Mouse (Mus musculus) megakaryocyte, embryonic 14.5 days (primary cell): ENCODE data around the gene Slc7a14.

Experiments
- FLI1 ChIP-seq: IDR thresholded peaks from 2 replicates; pipeline ENCODE4 v1.6.1; 2012; ENCODE audit warnings: low read length, inconsistent platforms, mixed read lengths
- GATA1 ChIP-seq: IDR thresholded peaks from 3 replicates; pipeline ENCODE4 v1.6.1; 2012; ENCODE audit warnings: mixed read lengths, low read length, inconsistent platforms, borderline replicate concordance

DNA sequence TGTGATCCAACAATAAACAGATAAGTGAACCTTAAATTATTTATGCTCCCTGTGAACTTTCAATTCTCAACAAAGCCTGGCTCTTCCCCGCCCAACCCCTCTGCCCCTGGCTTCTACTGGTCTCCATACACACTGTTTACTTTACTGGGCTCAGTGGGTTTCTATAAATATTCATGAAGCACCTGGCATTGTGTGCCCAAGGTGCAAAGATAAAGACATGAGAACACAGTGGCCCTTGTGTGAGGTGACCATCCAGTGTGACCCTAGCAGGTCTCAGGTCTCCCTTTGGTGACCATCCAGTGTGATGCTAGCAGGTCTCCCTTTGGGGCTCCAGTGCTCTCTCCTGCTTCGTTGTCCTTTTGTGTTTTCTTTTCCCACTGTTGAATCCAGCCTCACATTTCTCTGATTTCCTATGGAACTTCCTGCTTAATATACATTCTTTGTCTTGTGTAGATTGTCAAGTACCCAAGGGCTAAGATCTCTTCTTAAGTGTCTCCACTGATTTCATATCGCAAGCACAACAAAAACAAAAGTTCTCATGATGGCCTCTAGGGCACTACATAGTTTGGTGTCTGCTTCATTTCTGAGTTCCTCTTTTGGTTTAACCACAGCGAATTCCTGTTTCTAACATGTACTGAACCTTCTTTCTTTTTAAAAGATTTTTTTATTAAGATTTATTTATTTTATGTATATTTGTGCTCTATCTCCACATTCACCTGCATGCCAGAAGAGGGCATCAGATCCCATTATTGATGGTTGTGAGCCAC is 40.4 kb downstream of the Slc7a14 start:
- TF ChIP-seq GATA1: no peak
- TF ChIP-seq FLI1: no peak
